Mouse (Mus musculus) midbrain, embryonic 11.5 days (tissue): ENCODE results near the gene Pear1. TPM values are rescaled to one million over a fixed set of nuclear protein-coding genes. Genes with fewer than 3 reads are reported as not detected.

Source experiments
- polyA plus RNA-seq: library from polyadenylated mRNA; unstranded; fragments of >200 nt; fragmentation: Nextera tagmentation; extraction: Ambion mirVana; gene quantifications from 2 replicates; pipeline ENCODE4 v1.2.1, GENCODE M21; 2014

The Pear1 gene
- polyA plus RNA-seq, 1 experiment from 2014 or later = 6.9 TPM

Other genes starting within 250 kb of the Pear1 start
- gene Arhgef11, start 206.7 kb downstream of the Pear1 start, polyA plus RNA-seq = 13.4 and 13.5 TPM in 2 replicates
- gene Lrrc71, start 75.7 kb downstream of the Pear1 start, polyA plus RNA-seq = 0.08 and 0.21 TPM in 2 replicates
- 2.4 and 3.2 TPM in 2 replicates for gene Ntrk1, start 29.1 kb downstream of the Pear1 start, polyA plus RNA-seq
- 0.51 and 0.71 TPM in 2 replicates for gene Insrr, start 27.4 kb downstream of the Pear1 start, polyA plus RNA-seq
- gene Sh2d2a, start 22.4 kb upstream of the Pear1 start, polyA plus RNA-seq = not detected in 2 replicates
- gene Prcc, start 61.3 kb upstream of the Pear1 start, polyA plus RNA-seq = 18.4 and 20.4 TPM in 2 replicates
- gene Hdgf, start 82.0 kb upstream of the Pear1 start, polyA plus RNA-seq = 245 and 268 TPM in 2 replicates
- 73.9 and 84.5 TPM in 2 replicates for gene Mrpl24, start 95.2 kb upstream of the Pear1 start, polyA plus RNA-seq
- 53.9 and 54.8 TPM in 2 replicates for gene Isg20l2, start 106.0 kb upstream of the Pear1 start, polyA plus RNA-seq
- gene Rrnad1, start 106.4 kb upstream of the Pear1 start, polyA plus RNA-seq = 14.6 and 17.0 TPM in 2 replicates
- gene Crabp2, start 124.4 kb upstream of the Pear1 start, polyA plus RNA-seq = 539 and 540 TPM in 2 replicates
- 70.3 and 85.4 TPM in 2 replicates for gene Nes, start 146.8 kb upstream of the Pear1 start, polyA plus RNA-seq
- 0.37 and 0.44 TPM in 2 replicates for gene Bcan, start 175.9 kb upstream of the Pear1 start, polyA plus RNA-seq
- gene Hapln2, start 203.3 kb upstream of the Pear1 start, polyA plus RNA-seq = 0.11 TPM in 1 of 2 replicates, not detected in the other
- gene Gpatch4, start 218.8 kb upstream of the Pear1 start, polyA plus RNA-seq = 31.8 and 32.9 TPM in 2 replicates
- gene Naxe, start 234.2 kb upstream of the Pear1 start, polyA plus RNA-seq = 126 and 128 TPM in 2 replicates